Mouse (Mus musculus): ENCODE data around the gene Rita1.

Rita1 gene

DNA sequence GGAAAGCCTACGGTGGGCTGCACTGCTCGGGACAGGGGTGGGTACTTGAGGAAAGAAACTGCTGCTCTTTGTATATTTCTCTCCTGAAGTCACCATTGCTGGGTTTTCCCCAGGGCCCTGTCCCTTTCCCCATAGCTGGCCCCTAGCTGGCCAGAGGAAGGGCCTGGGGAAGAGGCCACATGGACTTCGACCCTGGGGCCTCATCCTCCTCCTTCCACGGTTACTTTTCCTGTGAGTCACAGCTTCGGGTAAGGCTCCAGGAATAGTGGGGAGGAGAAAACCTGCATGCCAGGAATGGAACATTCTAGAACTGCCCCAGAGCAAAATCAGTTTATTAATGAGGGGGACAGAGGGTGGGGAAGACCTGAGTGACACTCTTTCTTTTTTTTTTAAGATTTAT, 62.3 kb downstream of the Rita1 start:
- no peak for DNase-seq (ENCODE audit: inconsistent age in 2 of 2, low spot score in 1 of 2)

DNA sequence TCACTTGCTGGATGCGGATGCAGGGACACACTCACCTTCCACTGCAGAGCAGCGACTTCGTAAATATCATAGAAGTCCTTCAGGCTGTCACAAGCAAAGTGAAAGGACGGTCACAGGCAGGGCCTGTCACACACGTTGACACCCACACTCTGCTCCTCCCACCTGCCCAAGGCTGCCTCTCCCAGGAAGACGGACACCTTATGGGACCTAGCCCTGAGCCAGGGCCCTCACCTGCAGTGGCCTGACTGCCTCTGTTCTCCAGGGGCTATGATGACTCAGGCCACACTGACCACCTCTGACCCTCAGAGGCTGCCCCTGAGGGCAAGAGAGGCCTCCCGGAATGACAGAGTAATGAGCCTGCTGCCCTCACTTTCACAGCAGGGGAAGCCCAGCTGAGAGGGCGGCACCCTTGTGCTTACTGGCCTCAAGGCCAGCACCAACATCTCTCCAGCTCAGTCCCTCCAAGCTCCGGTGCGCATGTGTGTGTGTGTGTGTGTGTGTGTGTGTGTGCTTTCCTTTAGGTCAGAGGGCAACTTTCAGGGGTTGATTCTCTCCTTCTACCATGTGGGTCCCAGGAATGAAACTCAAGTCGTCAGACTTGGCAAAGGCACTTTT, 64.0 kb downstream of the Rita1 start:
- DNase-seq (ENCODE audit: inconsistent age in 2 of 2, low spot score in 1 of 2): peak in 1 of 2 experiments; percentile 63
